Mouse (Mus musculus) lung, postnatal 0 days (tissue): Measurements from ENCODE around the gene Foxred1. TPM values are rescaled to one million over a fixed set of nuclear protein-coding genes. Genes with fewer than 3 reads are reported as not detected.

Source experiments
- ATAC-seq: fragments of 200-750 bp; cut with Nextera tagmentation; 2 replicates; pipeline ENCODE4 v1.8.0; 2017; ENCODE audit warnings: moderate library complexity
- DNase-seq: peaks from one replicate; pipeline ENCODE4 v3.0.0-alpha.2; 2016; ENCODE audit warnings: low spot score
- H3K27ac ChIP-seq: fragments of 300-500 bp; sonication (generic); 2 replicates; pipeline ENCODE4 v1.5.1; 2014; ENCODE audit warnings: antibody characterized with exemption, mild to moderate bottlenecking, low read length, mixed read lengths
- H3K27me3 ChIP-seq: fragments of 300-500 bp; sonication (generic); replicated peaks from 2 replicates; pipeline ENCODE4 v1.6.1; 2014; ENCODE audit warnings: low read length, mixed read lengths; ENCODE audit not compliant: insufficient read depth
- H3K36me3 ChIP-seq: fragments of 300-500 bp; sonication (generic); 2 replicates; pipeline ENCODE4 v1.6.1; 2014; ENCODE audit warnings: low read length, mixed read lengths; ENCODE audit not compliant: insufficient read depth
- H3K4me1 ChIP-seq: fragments of 300-500 bp; sonication (generic); 2 replicates; pipeline ENCODE4 v1.6.1; 2014; ENCODE audit warnings: antibody characterized with exemption, low read depth, low read length, mixed read lengths; ENCODE audit not compliant: insufficient read depth
- H3K4me2 ChIP-seq: fragments of 300-500 bp; sonication (generic); replicated peaks from 2 replicates; pipeline ENCODE4 v1.6.1; 2014; ENCODE audit warnings: low read depth, mild to moderate bottlenecking, low read length, moderate library complexity, mixed read lengths
- H3K4me3 ChIP-seq: fragments of 300-500 bp; sonication (generic); 2 replicates; pipeline ENCODE4 v1.5.1; 2014; ENCODE audit warnings: low read depth, low read length
- H3K9ac ChIP-seq: fragments of 300-500 bp; sonication (generic); replicated peaks from 2 replicates; pipeline ENCODE4 v1.6.1; 2014; ENCODE audit warnings: low read depth, mild to moderate bottlenecking
- H3K9me3 ChIP-seq: fragments of 300-500 bp; sonication (generic); 2 replicates; pipeline ENCODE4 v1.6.1; 2016; ENCODE audit warnings: low read length, mixed read lengths
- CTCF ChIP-seq: IDR thresholded peaks from 2 replicates; pipeline ENCODE4 v1.5.1; 2016; ENCODE audit warnings: antibody characterized with exemption, mild to moderate bottlenecking
- EP300 ChIP-seq: IDR thresholded peaks from 2 replicates; pipeline ENCODE4 v1.6.1; 2016; ENCODE audit warnings: antibody characterized with exemption, mild to moderate bottlenecking, control low read depth
- WGBS: fragments of 180-500 bp; shearing (Covaris S2); extraction: QIAGEN DNeasy Blood & Tissue Kit; methylation state at CpG from one replicate; pipeline ENCODE4 v1.1.7; 2014; 5-methylcytosine and 5-hydroxymethylcytosine counted together
- polyA plus RNA-seq: library from polyadenylated mRNA; unstranded; fragments of >200 nt; fragmentation: Nextera tagmentation; extraction: Ambion mirVana; gene quantifications from 2 replicates; pipeline ENCODE4 v1.2.1, GENCODE M21; 2015

Foxred1 gene
- polyA plus RNA-seq, 1 experiment from 2014 or later = 22.5 TPM

GRCm38 (mm10) chr9:35166798-35167635 is 43.8 kb downstream of the Foxred1 start:
- Histone ChIP-seq H3K9ac (no peak overlapping the region), H3K4me1 (no peaks in the 10 kb centered on the region), H3K27ac (no peak overlapping the region), H3K4me3 (no peak overlapping the region), H3K9me3 (no peaks in the 10 kb centered on the region), H3K27me3 (no peaks in the 10 kb centered on the region), H3K36me3 (no peaks in the 10 kb centered on the region), H3K4me2 (no peak overlapping the region)
- TF ChIP-seq CTCF (no peak), EP300 (no peak)
- 51% methylated on average over 9 of the region's 9 CpGs for WGBS
- ATAC-seq = no peak
- no peak for DNase-seq

GRCm38 (mm10) chr9:35166144-35166797 is 44.6 kb downstream of the Foxred1 start:
- peak; percentile 73 for ATAC-seq
- WGBS = 17% methylated on average over 3 of the region's 3 CpGs

GRCm38 (mm10) chr9:35164142-35164874 is 46.5 kb downstream of the Foxred1 start:
- ATAC-seq (no peak), DNase-seq (no peak)
- H3K27me3 ChIP-seq = no peaks in the 10 kb centered on the region
- no peak overlapping the region for H3K9ac ChIP-seq
- TF ChIP-seq CTCF (no peak), EP300 (no peak)
- H3K9me3 ChIP-seq = no peaks in the 10 kb centered on the region
- H3K27ac ChIP-seq = no peak overlapping the region
- no peak overlapping the region for H3K4me3 ChIP-seq
- WGBS = 69% methylated on average over 5 of the region's 5 CpGs
- no peaks in the 10 kb centered on the region for H3K36me3 ChIP-seq
- no peaks in the 10 kb centered on the region for H3K4me1 ChIP-seq
- no peak overlapping the region for H3K4me2 ChIP-seq

More at GRCm38 (mm10) chr9:35166144-35166797, 44.6 kb downstream of the Foxred1 start:
- no peaks in the 10 kb centered on the region for H3K4me1 ChIP-seq
- H3K36me3 ChIP-seq = no peaks in the 10 kb centered on the region
- H3K27ac ChIP-seq = no peak overlapping the region
- no peaks in the 10 kb centered on the region for H3K9me3 ChIP-seq
- no peaks in the 10 kb centered on the region for H3K27me3 ChIP-seq
- TF ChIP-seq EP300 (no peak), CTCF (peak; percentile 75)
- no peak overlapping the region for H3K4me3 ChIP-seq
- H3K4me2 ChIP-seq = no peak overlapping the region
- no peak overlapping the region for H3K9ac ChIP-seq
- DNase-seq = peak; percentile 81

GRCm38 (mm10) chr9:35163011-35163690 is 47.7 kb downstream of the Foxred1 start:
- DNase-seq (no peak), ATAC-seq (no peak)
- no peak overlapping the region; the same call in 1 of the 2 replicates for H3K27ac ChIP-seq
- H3K9me3 ChIP-seq = no peaks in the 10 kb centered on the region
- H3K4me3 ChIP-seq = no peak overlapping the region
- no peak overlapping the region for H3K9ac ChIP-seq
- no peaks in the 10 kb centered on the region for H3K27me3 ChIP-seq
- H3K4me1 ChIP-seq = no peaks in the 10 kb centered on the region
- 76% methylated on average over 11 of the region's 11 CpGs for WGBS
- H3K36me3 ChIP-seq = no peaks in the 10 kb centered on the region
- H3K4me2 ChIP-seq = no peak overlapping the region
- TF ChIP-seq CTCF (no peak), EP300 (no peak)

- Histone ChIP-seq H3K4me3 (no peak overlapping the region), H3K36me3 (no peaks in the 10 kb centered on the region), H3K4me1 (no peaks in the 10 kb centered on the region; the same call in 1 of the 2 replicates), H3K9me3 (no peaks in the 10 kb centered on the region), H3K4me2 (no peak overlapping the region), H3K27ac (no peak overlapping the region), H3K9ac (no peak overlapping the region), H3K27me3 (no peaks in the 10 kb centered on the region)
- WGBS = 93% methylated on average over 7 of the region's 7 CpGs
- no peak for DNase-seq
- ATAC-seq = no peak
- no peak for TF ChIP-seq EP300
- TF ChIP-seq CTCF = no peak
These were observed 49.1 kb downstream of the Foxred1 start for GRCm38 (mm10) chr9:35161721-35162120.
